Mouse (Mus musculus) embryo, embryonic 9.5 days (tissue): ENCODE measurements around the gene Engase.

Source experiments
- DNase-seq: peaks from one replicate; pipeline ENCODE4 v3.0.0-alpha.2; 2017; ENCODE audit errors: extremely low spot score

Gene Engase

DNA sequence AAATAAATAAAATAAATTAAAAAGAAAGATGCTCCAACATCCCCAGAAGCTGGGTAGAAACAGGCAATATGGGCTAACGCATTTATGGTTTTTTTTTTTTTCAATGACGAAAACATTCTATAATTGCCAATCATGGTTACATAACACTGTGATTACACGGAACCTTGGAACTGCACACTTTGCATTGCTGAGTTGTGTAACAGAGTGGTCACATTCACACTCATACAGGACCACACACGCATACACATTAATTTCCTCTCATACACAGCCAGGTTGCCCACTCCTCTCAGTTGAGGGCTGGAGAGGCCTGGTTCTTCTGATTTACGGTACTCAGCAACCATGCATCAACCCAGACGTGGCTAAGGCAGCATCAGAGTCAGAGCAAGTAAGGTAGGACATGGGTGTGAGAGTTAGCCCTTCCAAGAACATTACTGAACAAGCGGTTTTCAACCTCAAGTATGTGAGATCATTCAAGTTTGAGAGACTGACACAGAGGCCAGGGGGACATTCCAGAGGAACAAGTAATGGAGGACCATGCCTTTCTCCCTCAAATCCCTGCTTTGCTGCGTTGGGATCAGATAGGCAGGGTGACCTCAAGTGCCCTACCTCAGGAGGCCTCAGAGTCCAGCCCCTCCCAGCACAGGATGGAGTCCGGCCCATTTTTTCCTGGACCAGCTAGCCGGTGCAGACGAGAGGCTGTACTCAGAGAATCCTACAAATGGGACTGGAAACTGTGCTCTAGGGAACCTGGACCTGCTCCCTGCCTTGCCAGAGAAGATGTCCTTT lies 22.6 kb upstream of the Engase start:
- no peak for DNase-seq

GRCm38 (mm10) chr11:118455788-118456187 lies 20.8 kb upstream of the Engase start:
- no peak for DNase-seq

DNA sequence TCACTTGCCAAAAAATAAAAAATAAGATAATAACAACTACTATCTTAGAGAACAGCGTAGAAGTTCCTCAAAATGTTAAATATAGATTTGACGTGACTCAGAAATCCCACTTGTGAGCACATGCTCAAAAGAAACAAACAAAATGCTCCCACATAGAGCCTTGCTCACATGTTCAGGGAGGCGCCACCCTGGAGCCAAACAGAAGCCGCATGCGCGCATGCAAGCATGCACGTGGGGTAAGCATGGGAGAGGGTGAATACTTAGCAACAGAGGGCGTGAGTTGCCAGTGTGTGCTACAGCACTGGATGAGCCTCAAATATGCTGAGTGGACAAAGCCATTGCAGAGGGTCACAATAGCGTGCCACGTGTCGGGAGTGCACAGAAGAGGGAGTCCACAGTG lies 19.7 kb upstream of the Engase start:
- no peak for DNase-seq

DNA sequence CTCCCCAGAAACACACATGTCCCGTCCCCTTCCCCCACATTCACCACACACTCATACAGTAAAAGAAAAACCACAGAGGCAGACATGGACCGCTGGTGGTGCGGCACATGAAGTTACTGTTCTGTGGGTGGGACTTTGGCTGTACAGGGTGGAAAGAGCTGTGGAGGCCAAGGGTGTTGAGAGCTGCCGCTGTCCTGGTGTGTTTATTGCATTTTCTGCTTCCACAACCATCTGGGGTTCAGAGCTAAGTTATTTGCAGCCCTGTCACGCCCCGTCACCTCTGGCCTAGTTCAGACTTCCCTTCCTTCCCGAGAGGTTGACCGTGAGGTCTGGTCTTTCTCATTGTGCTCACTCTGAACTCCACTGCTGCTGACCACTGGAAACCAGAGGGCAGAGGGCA lies 17.6 kb upstream of the Engase start:
- DNase-seq: no peak

DNA sequence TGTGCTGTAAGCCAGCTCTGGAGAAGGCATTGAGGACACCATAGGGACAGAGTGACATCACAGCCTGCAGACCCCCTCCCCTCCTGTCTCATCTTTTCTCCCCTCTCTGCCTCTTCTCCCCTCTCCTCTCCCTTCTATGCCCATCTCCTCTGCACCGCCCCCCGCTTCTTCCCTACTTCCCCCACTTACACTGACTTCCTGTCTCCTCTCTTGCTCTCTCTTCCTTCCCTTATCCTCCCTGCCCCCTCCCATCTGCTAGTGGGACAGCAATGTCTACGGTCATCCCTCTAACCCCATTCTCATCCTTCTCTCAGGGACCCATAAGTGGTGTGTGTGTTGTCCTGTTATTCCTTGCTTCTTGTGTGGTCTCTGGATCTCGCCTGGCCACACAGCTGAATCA lies 17.1 kb upstream of the Engase start:
- DNase-seq: no peak

DNA sequence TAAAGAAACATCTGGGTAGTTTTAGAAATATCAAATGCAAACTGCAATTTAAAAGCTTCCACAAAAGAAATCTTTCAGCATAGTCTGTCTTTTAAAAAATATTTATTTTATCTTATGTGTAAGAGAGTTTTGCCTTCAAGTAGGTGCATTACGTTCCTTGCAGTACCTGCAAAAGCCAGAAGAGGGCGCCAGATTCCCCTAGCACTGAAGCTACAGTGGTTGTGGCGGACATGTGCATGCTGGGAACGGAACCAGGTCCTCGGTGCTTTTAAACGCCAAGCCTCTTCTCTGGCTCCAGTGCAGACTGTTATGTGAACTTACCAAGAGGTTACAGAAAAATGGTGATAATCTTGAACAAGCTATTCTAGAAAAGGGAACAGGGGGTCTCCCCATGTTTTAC lies 16.3 kb upstream of the Engase start:
- DNase-seq: no peak

DNA sequence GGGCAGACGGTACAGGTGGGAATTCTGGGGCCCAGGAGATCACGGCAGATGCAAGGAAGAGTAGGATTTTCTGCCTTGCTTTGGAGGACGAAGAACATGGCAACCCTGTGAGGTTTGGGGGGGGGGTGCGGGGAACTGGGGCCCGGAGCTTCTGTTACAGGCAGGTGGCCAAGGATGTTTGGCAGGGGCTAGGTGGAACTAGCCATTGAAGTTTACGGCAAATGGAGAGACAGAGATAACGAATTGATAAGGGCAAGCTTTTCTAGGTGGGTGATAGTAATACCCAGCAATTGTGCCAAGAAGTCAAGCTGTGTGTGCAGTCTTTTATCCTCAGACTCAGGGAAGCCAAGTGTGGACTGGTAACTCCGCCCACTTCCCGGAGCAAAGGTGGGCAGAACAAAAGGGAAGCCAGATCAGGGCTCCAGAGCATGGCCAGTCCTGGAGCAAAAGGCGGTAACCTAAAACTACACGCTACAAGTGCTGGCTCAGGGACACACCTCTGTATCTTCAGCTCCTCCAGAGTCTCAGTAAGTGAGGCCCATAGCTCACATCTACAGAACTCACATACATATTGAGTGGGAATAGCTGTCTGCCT lies 9.1 kb upstream of the Engase start:
- DNase-seq: no peak

- no peak for DNase-seq
Observed at GRCm38 (mm10) chr11:118469509-118470160, 7.0 kb upstream of the Engase start.

DNA sequence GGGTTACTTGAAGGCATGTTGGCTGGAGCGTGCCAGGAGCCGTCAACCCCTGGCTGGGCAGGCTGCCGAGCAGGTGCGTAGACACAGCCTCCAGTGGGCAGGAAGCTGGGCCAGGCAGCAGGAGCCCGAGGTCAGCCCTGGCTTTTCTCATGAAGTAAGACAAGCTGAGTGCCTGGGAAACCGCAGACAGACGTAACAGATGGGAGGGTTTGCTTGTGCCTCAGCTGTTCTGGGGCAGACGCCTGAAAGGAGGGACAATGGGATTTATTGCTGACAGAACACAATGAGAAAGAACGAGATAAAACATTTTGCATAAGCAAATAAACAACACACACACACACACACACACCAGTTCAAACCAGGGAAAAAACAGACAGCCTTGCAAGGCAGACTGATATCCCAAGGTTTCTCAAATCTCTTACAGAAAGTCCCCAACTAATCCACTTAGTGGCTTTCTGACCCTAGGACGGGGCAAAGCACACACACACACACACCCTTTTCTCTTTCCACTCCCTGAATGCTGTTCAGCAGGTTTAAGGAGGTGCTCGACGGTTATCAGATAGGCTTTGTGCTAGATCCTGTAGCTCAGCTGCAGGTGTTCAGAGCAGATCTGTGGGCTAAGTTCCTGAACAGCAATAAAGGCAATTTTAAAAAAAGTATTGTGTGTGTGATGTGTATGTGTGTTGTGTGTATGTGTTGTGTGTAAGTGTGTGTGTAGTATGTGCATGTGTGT lies 6.2 kb upstream of the Engase start:
- DNase-seq: no peak

GRCm38 (mm10) chr11:118471676-118472075 lies 5.0 kb upstream of the Engase start:
- no peak for DNase-seq

GRCm38 (mm10) chr11:118473161-118473560 lies 3.5 kb upstream of the Engase start:
- DNase-seq: no peak

GRCm38 (mm10) chr11:118473842-118474500 lies 2.7 kb upstream of the Engase start:
- DNase-seq: no peak

DNA sequence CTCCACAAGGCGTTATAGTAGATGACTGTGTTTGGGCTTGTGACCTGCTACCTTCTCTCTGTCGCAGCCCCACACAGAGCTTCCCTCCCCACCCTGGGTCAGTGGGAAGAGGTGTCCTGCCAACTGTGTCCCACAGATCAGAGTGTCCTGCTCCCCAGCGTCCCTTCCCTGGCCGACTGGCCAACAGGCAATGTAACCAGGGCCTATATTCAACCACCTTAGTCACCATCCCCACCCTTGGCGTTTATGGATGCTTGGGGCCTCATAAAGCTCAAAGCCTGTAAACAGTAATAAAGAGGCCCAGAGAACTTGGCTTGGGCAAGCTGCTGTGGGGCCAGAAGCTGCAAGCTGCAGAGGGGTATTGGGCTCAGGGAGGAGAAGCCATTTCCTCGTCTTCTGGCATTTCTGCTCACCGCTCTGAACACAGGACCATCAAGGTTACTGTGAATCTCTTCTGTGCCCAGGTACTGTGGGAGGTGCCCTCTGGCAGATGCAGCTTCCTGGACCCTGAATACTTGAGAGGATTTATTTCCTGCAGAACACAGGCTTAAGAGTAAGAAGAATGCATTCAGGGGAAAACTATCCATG lies 1.0 kb upstream of the Engase start:
- DNase-seq: no peak

- no peak for DNase-seq
Observed at GRCm38 (mm10) chr11:118479776-118480175, 3.1 kb downstream of the Engase start.

DNA sequence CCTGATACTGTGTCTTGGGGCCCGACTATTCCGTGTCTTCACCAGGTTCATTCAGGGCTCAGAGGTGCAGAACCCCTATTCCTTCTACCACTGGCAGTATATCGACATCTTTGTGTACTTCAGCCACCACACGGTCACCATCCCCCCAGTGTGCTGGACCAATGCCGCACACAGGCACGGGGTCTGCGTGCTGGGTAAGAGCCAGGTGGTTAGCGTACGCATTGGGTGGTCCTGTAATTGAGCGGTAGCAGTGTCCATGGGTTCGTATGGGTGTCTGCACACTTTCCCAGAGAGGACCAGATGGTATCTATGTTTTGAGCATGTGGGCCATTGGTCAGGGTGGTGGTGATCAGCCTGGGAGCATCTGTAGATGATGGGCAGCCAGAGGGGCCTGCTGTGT lies 4.6 kb downstream of the Engase start:
- no peak for DNase-seq

DNA sequence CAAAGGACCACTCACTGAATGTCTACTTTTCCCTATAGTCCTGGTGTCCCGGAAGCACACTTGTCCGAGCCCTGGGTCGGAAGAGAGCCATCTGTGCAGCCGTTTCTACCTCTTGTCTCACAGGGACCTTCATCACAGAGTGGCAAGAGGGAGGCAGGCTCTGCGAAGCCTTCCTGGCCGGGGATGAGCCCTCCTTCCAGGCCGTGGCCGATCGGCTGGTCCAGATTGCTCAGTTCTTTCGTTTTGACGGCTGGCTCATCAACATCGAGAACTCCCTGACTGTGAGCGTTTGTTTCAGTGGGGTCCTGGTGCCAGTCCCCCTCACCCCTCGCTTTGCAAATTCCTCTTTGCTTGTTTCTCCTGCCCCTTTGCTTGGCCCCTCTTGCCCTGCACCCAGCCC lies 5.1 kb downstream of the Engase start:
- DNase-seq: no peak

DNA sequence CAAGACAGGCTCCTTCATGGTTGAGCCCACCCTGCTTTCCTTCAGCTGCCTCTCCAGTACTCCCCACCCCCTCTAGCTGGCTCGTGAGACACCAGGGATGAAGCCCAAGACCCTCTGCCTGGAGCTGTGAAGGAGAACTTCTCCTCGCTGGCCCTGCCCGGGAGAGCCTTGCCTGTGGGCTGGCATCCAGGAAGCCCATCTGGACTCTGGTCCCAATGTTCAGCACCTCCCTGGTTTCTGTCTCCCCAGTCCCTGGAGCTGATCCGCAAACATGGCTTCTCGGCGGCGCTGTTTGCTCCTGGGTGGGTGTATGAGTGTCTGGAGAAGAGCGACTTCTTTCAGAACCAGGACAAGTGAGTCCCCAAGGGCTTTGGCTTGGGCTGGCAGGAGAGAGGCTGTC lies 7.5 kb downstream of the Engase start:
- DNase-seq: no peak

DNA sequence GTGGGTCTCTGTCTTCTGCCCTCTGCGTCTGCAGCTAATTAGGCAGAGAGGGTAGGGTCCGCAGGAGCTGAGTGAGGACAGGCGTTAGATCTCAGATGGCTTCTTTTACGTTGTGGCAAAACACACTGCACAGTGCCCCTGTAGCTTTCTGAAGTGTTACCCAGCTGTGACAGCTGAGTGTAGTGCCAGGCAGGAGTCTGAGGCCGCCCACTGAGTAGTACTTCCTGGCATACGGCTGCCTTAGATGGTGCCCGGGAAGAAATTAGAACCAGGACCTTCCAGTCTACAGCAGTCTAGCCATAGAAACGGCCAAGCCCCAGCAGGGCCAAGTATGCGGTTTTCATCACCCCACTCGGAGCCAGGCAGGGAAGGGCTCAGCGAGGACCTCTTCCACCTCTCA lies 8.7 kb downstream of the Engase start:
- DNase-seq: no peak

DNA sequence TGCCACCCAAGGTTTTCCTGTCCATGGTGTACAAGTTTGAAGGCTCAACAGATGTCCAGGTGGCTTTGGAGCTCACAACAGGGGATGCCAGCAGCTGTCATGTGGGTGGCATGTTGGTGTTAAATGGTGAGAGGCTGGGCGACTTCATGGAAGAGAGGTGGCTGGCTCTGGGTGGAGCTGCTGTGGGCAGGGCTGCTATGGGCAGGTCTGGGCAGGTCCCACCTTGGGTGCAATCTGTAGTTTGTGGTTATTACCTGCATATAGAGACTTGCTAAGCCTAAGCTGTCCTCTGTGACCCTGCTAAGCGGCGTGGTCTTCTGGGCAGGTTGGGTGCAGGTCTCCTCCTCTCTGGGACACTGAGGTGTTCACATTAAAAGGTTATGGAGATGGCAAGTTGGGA lies 9.2 kb downstream of the Engase start:
- no peak for DNase-seq

GRCm38 (mm10) chr11:118486281-118486680 lies 9.7 kb downstream of the Engase start:
- DNase-seq: no peak
